Mouse (Mus musculus): ENCODE measurements around the gene Flt3l. TPM values are rescaled to one million over a fixed set of nuclear protein-coding genes. Genes with fewer than 3 reads are reported as not detected.

The Flt3l gene
- polyA plus RNA-seq, 1 experiment from 2014 or later, result 2.5 TPM

- no peaks in the 10 kb centered on the region for H3K9me3 ChIP-seq (replicated peaks; ENCODE audit: control insufficient read depth, low read length)
- peaks cover 3% of the 10 kb centered on the region; the same call in 1 of the 2 replicates for H3K4me1 ChIP-seq (ENCODE audit: control insufficient read depth, insufficient read depth, low read length)
- H3K36me3 ChIP-seq (ENCODE audit: control insufficient read depth, insufficient read depth, low read length), result peaks cover 3% of the 10 kb centered on the region
- no peak overlapping the region for H3K27ac ChIP-seq (ENCODE audit: low read depth, low read length)
- H3K9ac ChIP-seq (ENCODE audit: low read depth, low read length), result no peak overlapping the region
- H3K4me3 ChIP-seq (ENCODE audit: low read depth, low read length), result no peak overlapping the region
- WGBS (ENCODE audit: insufficient replicate concordance), result 90% methylated on average over 11 of the region's 11 CpGs
- no peak overlapping the region for H3K4me2 ChIP-seq
- H3K27me3 ChIP-seq (ENCODE audit: control insufficient read depth, insufficient read depth, low read length), result no peaks in the 10 kb centered on the region
- no peak for ATAC-seq (replicated peaks; ENCODE audit: insufficient number of reproducible peaks, low FRiP score, low TSS enrichment)
These were observed 11.0 kb upstream of the Flt3l start for GRCm38 (mm10) chr7:45147267-45147666.

- Histone ChIP-seq H3K9me3 (replicated peaks; ENCODE audit: control insufficient read depth, low read length) (no peaks in the 10 kb centered on the region), H3K36me3 (ENCODE audit: control insufficient read depth, insufficient read depth, low read length) (peaks cover 3% of the 10 kb centered on the region), H3K4me2 (no peak overlapping the region), H3K27ac (ENCODE audit: low read depth, low read length) (no peak overlapping the region), H3K4me3 (ENCODE audit: low read depth, low read length) (no peak overlapping the region), H3K4me1 (ENCODE audit: control insufficient read depth, insufficient read depth, low read length) (peaks cover under 1% of the 10 kb centered on the region; the same call in 1 of the 2 replicates), H3K9ac (ENCODE audit: low read depth, low read length) (no peak overlapping the region), H3K27me3 (ENCODE audit: control insufficient read depth, insufficient read depth, low read length) (no peaks in the 10 kb centered on the region)
- 93% methylated on average over 8 of the region's 8 CpGs for WGBS (ENCODE audit: insufficient replicate concordance)
- ATAC-seq (replicated peaks; ENCODE audit: insufficient number of reproducible peaks, low FRiP score, low TSS enrichment), result no peak
These were observed 9.2 kb upstream of the Flt3l start for GRCm38 (mm10) chr7:45145460-45145859.

GRCm38 (mm10) chr7:45144368-45145174, 8.3 kb upstream of the Flt3l start:
- H3K4me1 ChIP-seq (ENCODE audit: control insufficient read depth, insufficient read depth, low read length), result 0 out of 2 replicates have a peak, but pooled peaks cover 2% of the 10 kb centered on the region
- no peak overlapping the region for H3K4me3 ChIP-seq (ENCODE audit: low read depth, low read length)
- ATAC-seq (replicated peaks; ENCODE audit: insufficient number of reproducible peaks, low FRiP score, low TSS enrichment), result no peak
- WGBS (ENCODE audit: insufficient replicate concordance), result 84% methylated on average over 13 of the region's 13 CpGs
- H3K27me3 ChIP-seq (ENCODE audit: control insufficient read depth, insufficient read depth, low read length), result no peaks in the 10 kb centered on the region
- no peak overlapping the region for H3K9ac ChIP-seq (ENCODE audit: low read depth, low read length)
- H3K9me3 ChIP-seq (replicated peaks; ENCODE audit: control insufficient read depth, low read length), result no peaks in the 10 kb centered on the region
- no peak overlapping the region for H3K4me2 ChIP-seq
- no peak overlapping the region for H3K27ac ChIP-seq (ENCODE audit: low read depth, low read length)
- H3K36me3 ChIP-seq (ENCODE audit: control insufficient read depth, insufficient read depth, low read length), result peaks cover 3% of the 10 kb centered on the region

- Histone ChIP-seq H3K9ac (ENCODE audit: low read depth, low read length) (no peak overlapping the region), H3K4me1 (ENCODE audit: control insufficient read depth, insufficient read depth, low read length) (peaks cover 8% of the 10 kb centered on the region; the same call in 1 of the 2 replicates), H3K27me3 (ENCODE audit: control insufficient read depth, insufficient read depth, low read length) (no peaks in the 10 kb centered on the region), H3K36me3 (ENCODE audit: control insufficient read depth, insufficient read depth, low read length) (peaks cover 3% of the 10 kb centered on the region), H3K4me2 (no peak overlapping the region), H3K9me3 (replicated peaks; ENCODE audit: control insufficient read depth, low read length) (no peaks in the 10 kb centered on the region), H3K27ac (ENCODE audit: low read depth, low read length) (no peak overlapping the region), H3K4me3 (ENCODE audit: low read depth, low read length) (no peak overlapping the region)
- 87% methylated on average over 5 of the region's 5 CpGs for WGBS (ENCODE audit: insufficient replicate concordance)
- ATAC-seq (replicated peaks; ENCODE audit: insufficient number of reproducible peaks, low FRiP score, low TSS enrichment), result no peak
These were observed 5.7 kb upstream of the Flt3l start for GRCm38 (mm10) chr7:45141914-45142313.

GRCm38 (mm10) chr7:45141319-45141718, 5.1 kb upstream of the Flt3l start:
- H3K36me3 ChIP-seq (ENCODE audit: control insufficient read depth, insufficient read depth, low read length), result peaks cover 3% of the 10 kb centered on the region
- WGBS (ENCODE audit: insufficient replicate concordance), result 87% methylated on average over 3 of the region's 3 CpGs
- no peak overlapping the region for H3K9ac ChIP-seq (ENCODE audit: low read depth, low read length)
- H3K9me3 ChIP-seq (replicated peaks; ENCODE audit: control insufficient read depth, low read length), result no peaks in the 10 kb centered on the region
- peaks cover 8% of the 10 kb centered on the region; the same call in 1 of the 2 replicates for H3K4me1 ChIP-seq (ENCODE audit: control insufficient read depth, insufficient read depth, low read length)
- ATAC-seq (replicated peaks; ENCODE audit: insufficient number of reproducible peaks, low FRiP score, low TSS enrichment), result no peak
- no peak overlapping the region for H3K4me3 ChIP-seq (ENCODE audit: low read depth, low read length)
- H3K27ac ChIP-seq (ENCODE audit: low read depth, low read length), result no peak overlapping the region
- no peaks in the 10 kb centered on the region for H3K27me3 ChIP-seq (ENCODE audit: control insufficient read depth, insufficient read depth, low read length)
- H3K4me2 ChIP-seq, result no peak overlapping the region

- Histone ChIP-seq H3K27me3 (ENCODE audit: control insufficient read depth, insufficient read depth, low read length) (peaks cover 4% of the 10 kb centered on the region; the same call in 1 of the 2 replicates), H3K4me3 (ENCODE audit: low read depth, low read length) (no peak overlapping the region), H3K4me2 (no peak overlapping the region), H3K27ac (ENCODE audit: low read depth, low read length) (no peak overlapping the region), H3K4me1 (ENCODE audit: control insufficient read depth, insufficient read depth, low read length) (peaks cover 8% of the 10 kb centered on the region), H3K36me3 (ENCODE audit: control insufficient read depth, insufficient read depth, low read length) (no peaks in the 10 kb centered on the region; the same call in none of the 2 replicates), H3K9ac (ENCODE audit: low read depth, low read length) (no peak overlapping the region), H3K9me3 (replicated peaks; ENCODE audit: control insufficient read depth, low read length) (no peaks in the 10 kb centered on the region)
- ATAC-seq (replicated peaks; ENCODE audit: insufficient number of reproducible peaks, low FRiP score, low TSS enrichment), result no peak
- 76% methylated on average over 8 of the region's 8 CpGs for WGBS (ENCODE audit: insufficient replicate concordance)
These were observed 3.9 kb upstream of the Flt3l start for GRCm38 (mm10) chr7:45139904-45140723.

GRCm38 (mm10) chr7:45138403-45138802, 2.2 kb upstream of the Flt3l start:
- peaks cover 4% of the 10 kb centered on the region; the same call in 1 of the 2 replicates for H3K27me3 ChIP-seq (ENCODE audit: control insufficient read depth, insufficient read depth, low read length)
- ATAC-seq (replicated peaks; ENCODE audit: insufficient number of reproducible peaks, low FRiP score, low TSS enrichment), result no peak
- H3K4me3 ChIP-seq (ENCODE audit: low read depth, low read length), result no peak overlapping the region
- WGBS (ENCODE audit: insufficient replicate concordance), result 65% methylated on average over 1 of the region's 1 CpGs
- peak overlapping the region; percentile 0 for H3K4me2 ChIP-seq
- H3K36me3 ChIP-seq (ENCODE audit: control insufficient read depth, insufficient read depth, low read length), result no peaks in the 10 kb centered on the region; the same call in 1 of the 2 replicates
- no peak overlapping the region; the same call in 1 of the 2 replicates for H3K9ac ChIP-seq (ENCODE audit: low read depth, low read length)
- H3K27ac ChIP-seq (ENCODE audit: low read depth, low read length), result peak overlapping the region; percentile 74; the same call in 1 of the 2 replicates
- H3K4me1 ChIP-seq (ENCODE audit: control insufficient read depth, insufficient read depth, low read length), result peaks cover 8% of the 10 kb centered on the region
- H3K9me3 ChIP-seq (replicated peaks; ENCODE audit: control insufficient read depth, low read length), result no peaks in the 10 kb centered on the region

GRCm38 (mm10) chr7:45137171-45138006, 1.2 kb upstream of the Flt3l start:
- Histone ChIP-seq H3K36me3 (ENCODE audit: control insufficient read depth, insufficient read depth, low read length) (no peaks in the 10 kb centered on the region), H3K4me1 (ENCODE audit: control insufficient read depth, insufficient read depth, low read length) (peaks cover 8% of the 10 kb centered on the region), H3K9ac (ENCODE audit: low read depth, low read length) (0 out of 2 replicates have a peak overlapping the region, but pooled peaks have one; percentile 7), H3K27me3 (ENCODE audit: control insufficient read depth, insufficient read depth, low read length) (peaks cover 4% of the 10 kb centered on the region; the same call in 1 of the 2 replicates), H3K4me3 (ENCODE audit: low read depth, low read length) (no peak overlapping the region), H3K9me3 (replicated peaks; ENCODE audit: control insufficient read depth, low read length) (no peaks in the 10 kb centered on the region), H3K27ac (ENCODE audit: low read depth, low read length) (peak overlapping the region; percentile 74), H3K4me2 (peak overlapping the region; percentile 88)
- ATAC-seq (replicated peaks; ENCODE audit: insufficient number of reproducible peaks, low FRiP score, low TSS enrichment), result peak; percentile 58
- WGBS (ENCODE audit: insufficient replicate concordance), result 57% methylated on average over 12 of the region's 12 CpGs

Data from heart, embryonic 11.5 days (tissue).